Mouse (Mus musculus) gastrocnemius, postnatal 25 days (tissue): ENCODE measurements around the gene Vmn2r55. TPM values are rescaled to one million over a fixed set of nuclear protein-coding genes. Genes with fewer than 3 reads are reported as not detected.
"Not testable (repeated sequence)": the region's sequence is repeated elsewhere in the genome, so short reads cannot be mapped to it uniquely, and the experiment has no call there.

ENCODE experiments used
- DNase-seq: peaks from one replicate; pipeline ENCODE4 v3.0.0; 2022
- long read RNA-seq, 2 experiments: library from polyadenylated mRNA; stranded (forward); transcript quantifications; one replicate each; pipeline ENCODE4 v2.0.0; 2021
- total RNA-seq, 2 experiments: library from RNA; stranded (reverse); gene quantifications; 1 replicate in 1 of 2; 2 replicates in 1 of 2; pipeline ENCODE4 v1.2.3; 2021

Gene Vmn2r55
- total RNA-seq: not detected
- long read RNA-seq, experiment 1: 0 reads
- long read RNA-seq, experiment 2: 0 reads

GRCm38 (mm10) chr7:12684903-12685302 is at the start of gene Vmn2r55:
Gene Vmn2r55 (minus strand): TSS chr7:12685003.
- DNase-seq: not testable (repeated sequence)

- not testable (repeated sequence) for DNase-seq
Measured at GRCm38 (mm10) chr7:12640219-12640618, 44.6 kb downstream of the Vmn2r55 start, which contains the start of gene Vmn2r54. Gene Vmn2r54 (minus strand): TSS chr7:12640319.

- DNase-seq: no peak
Measured at GRCm38 (mm10) chr7:12608688-12609087, 76.1 kb downstream of the Vmn2r55 start, which contains the start of gene Vmn2r53. Gene Vmn2r53 (minus strand): TSS chr7:12608788.

Other genes starting within 250 kb of the Vmn2r55 start
- gene Zfp606, start 206.7 kb downstream of the Vmn2r55 start, total RNA-seq: 1 to 10 TPM; 5.0 to 5.8 TPM
- not detected for gene 2900092C05Rik, start 172.5 kb downstream of the Vmn2r55 start, total RNA-seq
- gene Vmn2r53, start 76.2 kb downstream of the Vmn2r55 start, total RNA-seq: under 1 TPM; under 0.01 to 0.03 TPM
- gene Vmn2r54, start 44.7 kb downstream of the Vmn2r55 start, total RNA-seq: not detected
- not detected for gene Vmn2r56, start 50.0 kb upstream of the Vmn2r55 start, total RNA-seq
- 1 to 10 TPM; 1.4 to 1.6 TPM for gene Zscan18, start 118.6 kb upstream of the Vmn2r55 start, total RNA-seq
- 1 to 10 TPM; 3.7 to 4.6 TPM for gene Zfp329, start 133.9 kb upstream of the Vmn2r55 start, total RNA-seq
- gene Zfp110, start 149.8 kb upstream of the Vmn2r55 start, total RNA-seq: 10 to 100 TPM in 1 of 2 experiments, 1 to 10 TPM in 1; 8.9 to 10.3 TPM
- gene Zfp128, start 196.2 kb upstream of the Vmn2r55 start, total RNA-seq: 1 to 10 TPM; 2.4 TPM
- gene Zscan22, start 212.8 kb upstream of the Vmn2r55 start, total RNA-seq: 1 to 10 TPM; 2.7 to 3.4 TPM
- gene Rps5, start 237.3 kb upstream of the Vmn2r55 start, total RNA-seq: 100 to 1,000 TPM; 498 to 510 TPM
- gene Rnf225, start 242.4 kb upstream of the Vmn2r55 start, total RNA-seq: under 1 TPM; 0.21 to 0.33 TPM